Mouse (Mus musculus) heart, postnatal 25 days (tissue): Measurements from ENCODE around the gene Sf3a3. TPM values are rescaled to one million over a fixed set of nuclear protein-coding genes. Genes with fewer than 3 reads are reported as not detected.
"Not testable (repeated sequence)": the region's sequence is repeated elsewhere in the genome, so short reads cannot be mapped to it uniquely, and the experiment has no call there.

Experiments
- DNase-seq: peaks from one replicate; pipeline ENCODE4 v3.0.0; 2022; ENCODE audit warnings: low spot score
- intact Hi-C: fragments of 180-260 bp; cut with DNase I; formaldehyde crosslinking; loops from one replicate; pipeline ENCODE4 v1.15.1; 2025
- total RNA-seq, 2 experiments: library from RNA; stranded (reverse); gene quantifications; 2 replicates each; pipeline ENCODE4 v1.2.3; 2021

Sf3a3 gene
- total RNA-seq, 2 experiments from 2014 or later = 18.4 to 18.6 TPM

DNA sequence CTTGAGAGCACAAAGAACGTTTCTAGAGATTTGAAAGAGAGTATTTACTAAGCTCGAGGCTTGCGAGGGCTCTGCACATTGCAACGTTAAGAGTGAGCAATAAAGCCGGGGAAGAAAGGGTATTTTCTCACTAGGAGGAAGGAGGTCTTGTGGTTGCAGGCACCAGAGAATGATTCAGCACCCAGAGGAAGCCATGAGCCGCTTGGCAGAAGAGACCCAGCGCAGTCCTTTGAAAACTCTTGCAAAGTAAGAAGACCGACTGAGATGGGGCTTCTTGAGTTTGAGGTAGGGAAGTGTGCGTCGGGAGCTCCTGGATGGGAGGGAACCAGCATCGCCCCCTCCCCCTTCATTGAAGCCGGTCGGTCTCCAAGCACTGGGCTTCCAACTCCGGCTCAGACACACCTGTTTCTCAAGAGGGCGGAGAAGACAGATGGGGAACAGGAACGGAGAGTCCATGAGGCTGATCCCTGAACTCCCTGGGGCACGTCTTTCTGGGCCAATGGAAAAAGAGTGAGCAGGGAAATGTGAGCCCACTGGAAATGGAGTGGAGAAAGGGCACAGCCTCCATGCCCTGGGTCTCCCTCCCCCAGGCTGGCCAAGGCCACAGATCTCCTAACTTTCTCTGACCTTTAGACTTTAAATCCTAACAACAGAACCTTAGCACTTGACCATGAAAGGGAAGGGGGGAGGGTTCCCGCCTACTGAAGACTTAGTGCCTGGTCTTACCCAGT is 18.6 kb upstream of the Sf3a3 start:
- intact Hi-C loops = no loop called here
- DNase-seq = no peak

DNA sequence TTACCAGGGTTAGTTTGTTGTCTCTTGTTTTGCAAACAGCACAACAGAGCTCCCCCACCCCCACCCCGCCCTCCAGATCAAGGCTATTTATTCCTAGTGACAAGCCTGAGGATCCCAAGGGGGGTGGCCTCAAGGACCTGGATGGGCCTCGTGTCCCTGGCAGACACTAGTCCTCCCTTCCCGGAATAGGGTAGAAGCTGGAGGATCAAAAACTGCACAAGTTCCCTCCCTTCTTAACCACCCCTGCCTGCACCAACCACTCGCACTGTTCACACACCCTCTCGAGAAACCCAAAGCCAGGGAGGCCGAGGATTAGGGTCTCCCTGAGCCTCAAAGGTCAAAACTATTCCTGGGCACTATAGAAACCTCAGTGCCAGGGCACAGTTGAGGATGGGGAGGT is 14.8 kb upstream of the Sf3a3 start:
- DNase-seq = no peak
- intact Hi-C loops = no loop called here

DNA sequence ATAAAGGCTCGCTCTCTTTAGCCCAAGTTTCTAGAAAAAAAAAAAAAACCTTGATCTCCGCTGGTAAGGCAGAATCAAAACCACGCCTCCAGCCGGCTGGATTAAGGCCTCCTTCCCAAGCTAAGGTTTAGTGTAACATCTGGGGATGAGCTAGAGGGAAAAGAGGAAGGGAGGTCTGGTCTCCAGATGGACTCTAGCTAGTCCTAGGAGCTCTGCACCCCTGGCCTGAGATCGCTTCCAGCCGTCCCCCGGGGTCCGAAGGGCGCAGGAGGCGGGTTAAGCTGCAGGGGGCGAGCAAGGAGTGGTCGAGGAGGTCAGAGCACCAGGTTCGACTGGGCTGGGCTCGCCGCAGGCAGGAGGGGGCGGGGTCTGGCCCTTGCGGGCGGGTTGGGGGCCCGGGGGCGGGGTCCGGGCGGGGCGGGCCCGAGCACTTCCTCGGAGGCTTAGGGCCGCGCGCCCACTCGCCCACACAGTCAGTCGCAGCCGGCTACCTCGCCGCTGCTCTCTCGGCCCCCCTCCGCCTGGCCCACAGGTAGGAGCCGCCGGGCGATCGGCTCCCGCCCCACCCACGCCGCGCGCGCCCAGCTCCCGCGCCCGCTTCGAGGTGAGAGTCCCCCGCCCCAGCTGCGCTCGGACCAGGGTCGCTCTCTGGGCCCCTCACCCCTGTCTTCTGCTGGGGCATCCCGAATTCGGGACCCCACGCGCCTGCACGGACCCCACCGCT is 14.2 kb upstream of the Sf3a3 start, which contains the start of gene Fhl3:
TSS of gene Fhl3 (plus strand) at position 454 of the 724 bp plus-strand sequence.
- intact Hi-C loops = no loop called here
- no peak for DNase-seq

DNA sequence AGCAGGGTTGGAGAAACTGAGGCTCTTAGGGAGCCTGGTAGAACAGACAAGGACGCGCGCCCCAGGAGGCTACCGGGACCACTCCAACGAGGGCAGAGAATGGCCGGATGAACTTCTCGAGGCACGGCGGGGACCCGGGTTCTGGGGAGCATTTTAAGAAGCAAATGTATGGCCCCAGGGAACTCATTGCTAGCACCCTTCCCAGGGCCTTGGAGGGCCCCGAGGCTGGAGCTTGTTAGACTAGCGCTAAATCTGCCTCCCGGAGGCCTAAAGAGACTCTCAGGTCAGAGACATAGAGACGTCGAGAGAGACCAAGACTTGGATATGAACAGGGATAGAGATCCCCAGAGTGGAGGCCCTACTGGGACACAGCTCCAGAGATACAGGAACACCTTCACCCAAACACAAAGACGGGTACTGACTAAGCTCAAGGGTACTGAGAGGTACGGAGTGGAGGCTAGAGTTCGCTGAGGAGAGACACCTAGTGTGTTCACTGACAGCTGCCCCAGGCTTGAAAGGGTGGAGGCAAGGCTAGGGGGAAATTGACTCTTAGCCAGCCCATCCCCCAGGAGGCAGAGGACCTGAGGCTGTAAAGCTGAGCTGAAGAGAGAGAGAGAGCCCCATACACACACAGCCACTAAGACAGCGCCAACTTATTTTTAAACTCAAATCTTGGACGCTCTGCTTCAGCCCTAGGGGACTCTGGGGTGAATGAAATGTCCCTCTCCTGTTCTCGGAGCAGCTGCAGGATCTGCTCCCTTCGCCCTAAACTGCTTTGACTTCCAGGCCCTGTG is 13.3 kb upstream of the Sf3a3 start:
- DNase-seq = no peak
- intact Hi-C loops = no loop called here

DNA sequence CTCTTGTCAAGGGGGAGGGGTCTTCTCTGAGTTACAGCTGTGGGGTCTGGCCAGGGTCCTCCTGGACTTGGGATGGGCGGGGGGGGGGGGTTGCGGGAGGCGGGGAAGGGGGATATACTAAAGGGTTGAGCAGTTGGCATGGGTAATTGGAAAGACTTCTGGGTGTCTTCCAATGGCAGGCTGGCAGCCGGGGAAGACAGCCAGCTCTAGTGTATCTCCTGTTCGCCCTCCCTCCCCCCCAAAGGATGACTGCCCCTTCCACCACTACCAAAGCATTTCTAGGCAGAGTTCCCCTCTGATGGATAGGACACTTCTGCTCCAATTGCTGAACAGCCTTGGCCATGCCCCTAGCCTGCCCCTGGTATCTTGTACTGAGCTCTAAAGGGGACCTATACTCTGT is 12.7 kb upstream of the Sf3a3 start:
- intact Hi-C loops = no loop called here
- DNase-seq = no peak

DNA sequence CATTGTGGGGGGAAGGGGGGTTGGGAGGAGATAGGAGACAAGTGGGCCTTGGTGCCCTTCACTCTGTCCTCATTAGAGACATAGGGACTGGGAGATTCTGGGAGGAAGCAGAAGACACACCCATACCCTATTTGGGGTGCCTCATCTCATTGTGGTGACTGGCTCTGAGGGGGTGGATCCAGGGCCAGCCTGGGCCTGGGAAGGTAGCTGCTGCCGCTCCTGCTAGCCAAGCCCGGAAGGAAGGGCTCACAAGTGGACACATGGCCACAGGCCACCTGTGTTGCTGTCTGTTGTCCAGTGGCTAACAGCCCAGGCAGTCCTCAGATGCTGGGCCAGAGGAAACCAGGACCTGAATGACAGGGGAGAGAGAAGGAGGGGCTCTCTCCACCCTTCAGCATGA is 11.2 kb upstream of the Sf3a3 start:
- peak; percentile 6 for DNase-seq
- intact Hi-C loops = no loop called here

DNA sequence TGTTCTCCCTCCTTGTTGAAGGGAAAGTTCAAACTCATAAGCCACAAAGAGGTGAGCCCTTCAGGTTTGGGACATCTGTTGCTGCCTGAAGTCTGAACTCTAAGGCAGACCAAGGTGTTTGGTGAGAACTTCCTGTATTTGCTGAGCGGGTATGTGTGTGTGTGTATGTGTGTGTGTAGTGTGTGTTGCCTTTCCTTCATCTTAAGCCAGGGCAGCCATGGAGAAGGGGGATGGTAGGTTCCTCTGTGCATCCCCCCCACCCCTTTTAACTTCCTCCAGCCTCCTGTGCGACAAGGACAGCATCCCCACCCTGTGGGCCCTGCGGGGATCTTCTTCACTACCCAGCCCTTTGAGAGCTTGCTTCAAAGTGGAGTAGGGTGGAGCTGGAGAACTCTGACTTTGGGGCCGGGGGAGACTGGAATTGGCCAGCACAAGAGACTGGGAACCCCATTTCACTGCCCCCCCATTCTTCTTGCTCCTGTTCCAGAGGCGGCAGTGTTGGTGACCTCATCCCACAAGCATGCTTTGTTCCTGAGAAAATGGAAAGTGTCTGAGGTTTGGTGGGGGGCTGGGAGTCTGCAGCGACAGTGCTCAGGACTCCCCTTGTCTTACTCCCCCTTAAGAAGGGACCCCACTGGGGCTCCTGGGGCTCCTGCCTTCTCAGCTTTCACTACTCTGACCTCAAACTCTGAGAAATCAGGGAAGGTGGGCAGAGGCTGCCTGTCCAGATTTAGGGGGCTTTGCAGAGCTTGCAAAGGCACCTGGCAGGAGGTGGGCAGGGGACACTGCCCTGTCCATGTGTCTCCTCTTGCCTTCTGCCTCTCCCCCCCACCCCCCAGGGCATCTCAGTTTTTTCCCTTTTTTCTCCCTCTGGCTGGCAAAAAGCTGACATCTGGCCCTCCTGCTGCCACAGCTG is 10.4 kb upstream of the Sf3a3 start:
- no peak for DNase-seq
- intact Hi-C loops = no loop called here

DNA sequence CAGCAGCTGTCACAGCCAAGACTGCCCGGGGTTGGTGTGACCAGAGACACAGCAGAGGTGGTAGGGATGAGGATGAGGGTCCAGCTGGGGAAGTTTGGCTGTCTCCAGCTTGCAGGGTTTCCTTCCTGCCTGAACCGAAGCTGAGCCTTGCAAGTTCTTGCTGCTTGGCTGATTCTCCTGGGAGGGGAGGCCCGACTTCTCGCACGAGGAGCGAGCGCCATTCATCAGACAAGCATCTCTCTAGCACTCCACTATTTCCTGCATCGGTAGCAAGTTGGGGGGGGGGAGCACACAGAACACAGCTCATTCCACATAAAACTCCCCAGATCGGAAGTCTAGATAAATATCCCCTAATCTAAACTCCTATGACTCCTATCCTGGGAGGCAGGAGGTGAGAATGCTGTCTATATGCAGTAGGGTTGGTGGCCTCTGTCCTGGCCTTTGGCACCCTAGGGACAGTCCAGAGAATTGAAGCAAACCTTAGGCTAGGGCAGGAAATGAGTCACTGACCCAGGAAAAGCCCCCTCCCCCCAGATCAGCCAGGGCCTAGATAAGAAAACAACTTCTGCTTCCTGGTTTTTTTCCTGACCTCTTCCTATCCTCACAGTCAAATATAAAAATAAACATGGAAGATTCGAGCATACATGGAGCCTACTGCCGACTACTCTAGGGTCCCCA is 9.6 kb upstream of the Sf3a3 start:
- DNase-seq = peak; percentile 27
- intact Hi-C loops = no loop called here

DNA sequence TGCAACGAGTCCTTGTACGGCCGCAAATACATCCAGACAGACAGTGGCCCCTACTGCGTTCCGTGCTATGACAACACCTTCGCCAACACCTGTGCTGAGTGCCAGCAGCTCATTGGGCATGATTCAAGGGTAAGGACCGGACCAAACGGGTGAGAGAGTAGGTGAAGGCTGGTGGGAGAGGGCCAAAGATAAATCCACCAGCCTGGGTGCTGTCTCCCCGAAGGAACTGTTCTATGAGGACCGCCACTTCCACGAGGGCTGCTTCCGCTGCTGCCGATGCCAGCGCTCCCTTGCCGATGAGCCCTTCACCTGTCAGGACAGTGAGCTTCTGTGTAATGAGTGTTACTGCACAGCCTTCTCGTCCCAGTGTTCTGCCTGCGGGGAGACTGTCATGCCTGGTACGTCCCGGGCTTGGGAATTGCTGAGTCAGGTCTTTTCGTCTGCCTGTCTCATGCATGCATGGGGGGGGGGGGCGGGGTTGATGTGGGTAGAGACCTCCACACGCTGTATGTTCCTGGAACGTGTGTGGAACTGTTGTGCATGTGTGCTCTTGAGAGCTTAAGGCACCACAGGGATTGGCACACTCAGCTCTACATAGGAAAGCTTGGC is 8.8 kb upstream of the Sf3a3 start:
- intact Hi-C loops = no loop called here
- DNase-seq = no peak

DNA sequence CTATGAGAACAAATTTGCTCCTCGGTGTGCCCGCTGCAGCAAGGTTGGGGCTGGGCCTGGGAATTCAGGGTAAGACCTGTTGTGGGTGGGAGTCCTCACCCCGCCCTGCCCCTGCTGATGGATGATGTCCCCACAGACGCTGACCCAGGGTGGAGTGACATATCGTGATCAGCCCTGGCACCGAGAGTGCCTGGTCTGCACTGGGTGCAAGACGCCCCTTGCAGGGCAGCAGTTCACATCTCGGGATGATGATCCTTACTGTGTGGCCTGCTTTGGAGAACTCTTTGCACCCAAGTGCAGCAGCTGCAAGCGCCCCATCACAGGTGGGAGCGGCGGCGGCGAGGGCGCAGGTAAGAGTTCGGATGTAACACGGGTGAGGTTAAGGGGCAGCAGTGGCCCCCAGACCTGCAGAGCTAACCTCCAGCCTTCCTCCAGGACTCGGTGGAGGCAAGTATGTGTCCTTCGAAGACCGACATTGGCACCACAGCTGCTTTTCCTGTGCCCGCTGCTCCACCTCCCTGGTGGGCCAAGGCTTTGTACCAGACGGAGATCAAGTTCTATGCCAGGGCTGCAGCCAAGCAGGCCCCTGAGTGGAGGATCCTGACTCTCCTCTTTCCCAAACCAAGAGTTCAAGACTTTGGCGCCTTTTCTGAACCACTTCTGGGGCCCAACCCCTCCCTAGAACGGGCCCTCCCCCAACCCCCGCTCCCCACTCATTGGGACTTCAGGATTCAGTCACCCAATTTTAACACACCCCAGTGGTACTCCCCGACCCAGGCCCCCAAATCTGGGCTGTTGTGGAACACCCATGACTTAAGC is 7.0 kb upstream of the Sf3a3 start:
- intact Hi-C loops, DNase-seq: not testable (repeated sequence)

DNA sequence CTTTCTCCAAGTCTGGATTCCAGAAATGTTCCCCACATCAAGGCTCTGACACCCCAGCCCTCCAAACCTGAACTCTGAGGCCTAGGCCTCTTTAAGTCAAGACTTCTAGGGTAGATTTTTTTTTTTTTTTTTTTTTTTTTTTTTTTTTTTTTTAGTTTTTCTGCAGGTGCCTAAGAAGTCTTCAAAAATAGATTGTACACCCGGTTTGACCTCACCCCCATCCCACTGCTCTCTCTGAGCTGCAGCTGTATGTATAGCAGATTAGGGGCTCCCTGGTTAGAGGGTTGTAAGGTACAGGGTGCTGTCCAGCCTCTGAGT is 6.4 kb upstream of the Sf3a3 start:
- intact Hi-C loops, DNase-seq: not testable (repeated sequence)

DNA sequence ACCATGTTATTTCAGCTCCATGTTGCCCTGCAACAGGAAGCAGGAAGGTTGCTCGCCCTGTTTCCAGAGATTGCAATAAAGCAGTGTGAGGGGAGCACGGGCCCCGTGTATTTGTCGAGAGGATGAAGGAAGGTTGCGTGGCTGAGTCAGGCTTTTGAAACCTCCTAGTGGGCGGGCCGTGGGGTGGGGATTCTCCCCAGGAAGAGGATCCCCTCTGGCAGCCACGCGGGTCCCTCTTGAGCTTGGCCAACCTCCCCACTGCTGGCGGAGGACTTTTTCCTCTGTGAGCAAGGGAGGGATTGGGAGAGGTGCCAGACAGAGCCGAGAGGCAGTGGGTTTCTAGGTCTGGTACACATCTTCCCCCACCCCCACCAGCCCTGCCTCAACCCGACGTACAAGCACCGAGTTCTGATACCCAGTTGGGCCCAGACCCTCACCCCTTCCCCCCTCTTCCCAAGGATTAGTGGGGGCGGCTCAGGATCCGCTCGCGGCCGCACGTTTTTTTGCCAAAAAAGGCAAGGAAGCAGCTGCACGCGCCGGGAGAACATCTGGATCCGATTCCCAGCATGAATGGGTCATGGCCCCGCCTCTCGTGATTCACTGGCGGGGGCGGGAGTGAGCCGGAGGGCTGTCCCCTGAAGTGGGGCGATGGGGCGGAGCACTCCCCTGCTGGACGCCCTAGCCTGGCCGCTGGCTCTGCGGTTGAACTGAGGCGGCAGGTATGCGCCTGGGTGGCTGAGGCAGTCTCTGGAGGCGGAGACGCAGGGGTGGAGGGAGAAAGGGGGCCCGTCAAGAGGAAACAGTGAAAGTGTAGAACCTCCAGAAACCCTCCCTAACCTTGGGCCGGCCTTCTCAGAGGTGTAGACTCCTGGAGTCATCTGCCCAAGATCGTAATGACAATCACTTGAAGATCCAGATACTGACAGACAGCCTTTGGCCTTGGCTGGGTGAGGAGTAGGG is 5.8 kb upstream of the Sf3a3 start:
- peak; percentile 91 for DNase-seq
- intact Hi-C loops = no loop called here

DNA sequence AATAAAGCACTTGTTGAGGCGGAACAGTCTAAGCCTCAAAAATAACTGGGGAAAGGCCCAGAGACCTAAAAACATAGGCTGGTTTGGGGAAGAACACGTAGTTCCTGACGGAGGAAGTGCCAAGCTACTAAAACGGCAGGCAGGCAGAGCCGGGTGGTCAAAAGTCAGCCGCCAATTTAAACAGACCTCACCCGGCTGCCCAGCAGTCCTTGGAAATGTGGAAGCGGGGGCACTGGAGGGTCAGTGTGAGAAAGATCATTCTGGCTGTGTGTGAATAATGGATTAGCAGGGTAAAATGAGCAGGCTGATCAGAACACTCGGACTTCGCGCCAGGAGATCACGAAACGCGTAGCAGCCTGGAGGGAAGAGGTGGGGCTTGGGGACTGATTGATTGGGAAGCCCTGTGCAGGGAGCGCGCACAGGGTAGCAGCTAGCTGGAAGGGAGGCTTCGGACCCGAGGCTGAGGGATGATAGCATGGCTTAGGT is 4.6 kb upstream of the Sf3a3 start:
- peak; percentile 29 for DNase-seq
- intact Hi-C loops = loop anchor here (2.0 to 10.0 kb wide), 3 partner anchors 25 to 355 kb away; partner anchors contain the start of genes Dnali1 and Snip1

DNA sequence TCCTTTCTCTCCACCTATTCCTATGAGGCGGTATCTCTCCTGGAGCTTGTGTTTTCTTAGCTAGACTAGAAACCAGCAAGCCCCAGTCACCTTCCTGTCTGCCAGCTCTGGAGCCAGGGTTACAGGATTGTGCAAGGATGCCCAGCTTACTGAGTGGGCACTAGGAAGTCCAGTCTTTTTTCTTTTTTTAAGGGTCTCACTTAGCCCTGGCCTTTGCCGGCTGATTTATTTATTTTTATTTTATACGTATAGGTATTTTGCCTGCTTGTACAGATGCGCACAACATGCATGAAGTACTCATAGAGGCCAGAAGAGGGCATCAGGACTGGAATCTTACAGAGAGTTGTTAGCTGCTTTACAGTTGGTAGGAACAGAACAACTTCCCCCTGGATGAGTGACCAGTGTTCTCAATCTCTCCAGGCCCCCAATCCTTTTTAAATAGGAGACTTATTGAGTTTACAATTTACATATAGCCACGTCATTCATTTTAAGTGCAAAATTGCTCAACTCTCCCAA is 3.7 kb upstream of the Sf3a3 start:
- no peak for DNase-seq
- intact Hi-C loops = loop anchor here (2.0 to 10.0 kb wide), 3 partner anchors 26 to 354 kb away; partner anchors contain the start of genes Dnali1 and Snip1

DNA sequence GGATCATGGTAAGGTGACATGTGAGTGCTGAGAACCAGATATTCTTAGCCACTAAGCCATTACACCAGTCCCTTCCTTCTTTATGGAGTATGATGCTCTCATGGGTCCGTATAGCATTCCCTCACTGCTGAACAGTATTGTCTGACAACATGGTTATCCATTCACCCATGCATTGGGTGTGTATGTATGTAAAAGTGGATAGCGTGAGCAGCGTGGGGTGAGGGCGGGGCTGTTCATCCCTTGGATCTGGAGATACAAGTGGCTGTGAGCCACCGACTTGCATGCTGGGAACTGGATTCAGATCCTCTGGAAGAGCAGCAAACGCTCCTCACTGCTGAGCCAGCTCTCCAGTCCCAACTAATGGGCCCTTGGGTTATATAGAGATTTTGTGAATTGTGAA is 2.0 kb upstream of the Sf3a3 start:
- no peak for DNase-seq
- intact Hi-C loops = loop anchor here (5.0 to 10.0 kb wide), 2 partner anchors 40 to 352 kb away; partner anchors contain the start of genes Dnali1 and Snip1

DNA sequence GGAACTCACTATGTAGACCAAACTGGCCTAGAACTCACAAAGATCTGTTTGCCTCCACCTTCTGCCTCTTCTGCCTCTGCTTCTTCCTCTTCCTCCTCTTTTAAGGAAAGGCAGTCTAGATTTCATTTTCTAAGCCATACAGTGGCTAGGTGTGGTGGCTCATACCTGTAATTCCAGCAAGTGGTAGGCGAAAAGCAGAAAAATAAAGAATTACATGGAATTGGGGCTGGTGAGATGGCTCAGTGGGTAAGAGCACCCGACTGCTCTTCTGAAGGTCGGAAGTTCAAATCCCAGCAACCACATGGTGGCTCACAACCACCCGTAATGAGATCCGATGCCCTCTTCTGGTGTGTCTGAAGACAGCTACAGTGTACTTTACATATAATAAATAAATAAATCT is 726 bp upstream of the Sf3a3 start:
- intact Hi-C loops = loop anchor here (2.0 to 10.0 kb wide), 3 partner anchors 38 to 351 kb away; partner anchors contain the start of genes 1110065P20Rik, Dnali1, Snip1 and Yrdc

More for the DNA sequence above, 726 bp upstream of the Sf3a3 start:
- DNase-seq = not testable (repeated sequence)
